In genomic region chr16:18342650-18343570, GRCm38 (mm10) we compare ENCODE assay signal across 8 mouse cellular contexts. TPM values are rescaled to one million over a fixed set of nuclear protein-coding genes. Genes with fewer than 3 reads are reported as not detected.
DNase-seq lines count a peak whose midpoint lies in the region; ATAC-seq and TF ChIP-seq lines count a peak whose summit lies in the region.

No protein-coding gene starts in this region.

- H3K9me3 ChIP-seq in MEL (replicated peaks; ENCODE audit: insufficient read depth, low read length): no peaks in the 10 kb centered on the region
- no peaks in the 10 kb centered on the region for H3K9me3 ChIP-seq in forebrain, embryonic 12.5 days
- no peaks in the 10 kb centered on the region for H3K9me3 ChIP-seq in intestine, embryonic 15.5 days
- no peaks in the 10 kb centered on the region for H3K9me3 ChIP-seq in midbrain, embryonic 10.5 days (replicated peaks)

- peak overlapping the region; percentile 80 to 92 for H3K4me3 ChIP-seq in MEL (ENCODE audit: control insufficient read depth in 1 of 2, insufficient read depth in 1 of 2, low read depth in 2 of 2, low read length in 2 of 2)
- peak overlapping the region; percentile 64 for H3K4me3 ChIP-seq in forebrain, embryonic 12.5 days (replicated peaks)
- peak overlapping the region; percentile 56 for H3K4me3 ChIP-seq in intestine, embryonic 15.5 days (replicated peaks)
- H3K4me3 ChIP-seq in midbrain, embryonic 10.5 days: peak overlapping the region; percentile 66

- no peak; a peak in 2 of 4 replicates for TF ChIP-seq POLR2A in MEL (IDR thresholded peaks at IDR 0.05; ENCODE audit: control insufficient read depth in 1 of 2, insufficient read depth in 1 of 2, low read depth in 1 of 2, low read length in 2 of 2, poor library complexity in 1 of 2)

- no peak; a peak in 1 of 4 replicates for TF ChIP-seq EP300 in MEL (IDR thresholded peaks at IDR 0.05; ENCODE audit: low read depth in 1 of 2, low read length in 2 of 2)

- H3K27ac ChIP-seq in MEL (ENCODE audit: control insufficient read depth, low read depth, low read length): peak overlapping the region; percentile 88
- H3K27ac ChIP-seq in forebrain, embryonic 12.5 days: 0 out of 2 replicates have a peak overlapping the region, but pooled peaks have one; percentile 74
- 0 out of 2 replicates have a peak overlapping the region, but pooled peaks have one; percentile 6 for H3K27ac ChIP-seq in intestine, embryonic 15.5 days
- H3K27ac ChIP-seq in midbrain, embryonic 10.5 days (replicated peaks): peak overlapping the region; percentile 83

- DNase-seq in heart, adult 11 months: peak; percentile 95
- no peak for DNase-seq in heart, adult 8-10 months (ENCODE audit: low spot score)
- peak; percentile 71 for DNase-seq in MEL (ENCODE audit: low read depth, low spot score)
- DNase-seq in midbrain, embryonic 10.5 days (ENCODE audit: low spot score): no peak
- DNase-seq in testis, postnatal 10 days (ENCODE audit: low spot score): no peak

- no peak for TF ChIP-seq CTCF in MEL (IDR thresholded peaks at IDR 0.05 in 2 of 3, conservative IDR thresholded peaks at IDR 0.05 in 1 of 3; ENCODE audit: control insufficient read depth in 1 of 3, insufficient read depth in 1 of 3, low read depth in 2 of 3, low read length in 3 of 3, poor library complexity in 1 of 3, severe bottlenecking in 1 of 3)

- H3K36me3 ChIP-seq in MEL (ENCODE audit: control insufficient read depth in 1 of 2, insufficient read depth in 2 of 2, low read length in 2 of 2): peaks cover 0 to 23% of the 10 kb centered on the region in 2 experiments; a peak in 2 of 4 replicates
- H3K36me3 ChIP-seq in forebrain, embryonic 12.5 days (replicated peaks): peaks cover 4% of the 10 kb centered on the region; the same call in 1 of the 2 replicates
- no peaks in the 10 kb centered on the region for H3K36me3 ChIP-seq in intestine, embryonic 15.5 days
- H3K36me3 ChIP-seq in midbrain, embryonic 10.5 days: peaks cover 7% of the 10 kb centered on the region

- H3K4me2 ChIP-seq in forebrain, embryonic 12.5 days: peak overlapping the region; percentile 78
- peak overlapping the region; percentile 72 for H3K4me2 ChIP-seq in intestine, embryonic 15.5 days (replicated peaks)

- no peak for TF ChIP-seq RAD21 in MEL (IDR thresholded peaks at IDR 0.05; ENCODE audit: low read depth, low read length)

- H3K27me3 ChIP-seq in MEL (ENCODE audit: control insufficient read depth in 1 of 2, insufficient read depth in 2 of 2, low read length in 2 of 2): no peaks in the 10 kb centered on the region
- H3K27me3 ChIP-seq in forebrain, embryonic 12.5 days: 0 out of 2 replicates have a peak, but pooled peaks cover 4% of the 10 kb centered on the region
- H3K27me3 ChIP-seq in intestine, embryonic 15.5 days (replicated peaks): no peaks in the 10 kb centered on the region
- H3K27me3 ChIP-seq in midbrain, embryonic 10.5 days (ENCODE audit: low read depth, poor library complexity, severe bottlenecking): peaks cover 23% of the 10 kb centered on the region

- H3K79me2 ChIP-seq in MEL (ENCODE audit: control insufficient read depth, insufficient read depth, low read length, poor library complexity): peaks cover 17% of the 10 kb centered on the region

- peaks cover 9 to 15% of the 10 kb centered on the region in 2 experiments for H3K4me1 ChIP-seq in MEL (ENCODE audit: control insufficient read depth in 1 of 2, insufficient read depth in 2 of 2, low read length in 2 of 2)
- peaks cover 39% of the 10 kb centered on the region for H3K4me1 ChIP-seq in forebrain, embryonic 12.5 days
- peaks cover 19% of the 10 kb centered on the region for H3K4me1 ChIP-seq in intestine, embryonic 15.5 days (replicated peaks)
- peaks cover 59% of the 10 kb centered on the region for H3K4me1 ChIP-seq in midbrain, embryonic 10.5 days

- H3K9ac ChIP-seq in MEL (ENCODE audit: control insufficient read depth, low read depth, low read length, poor library complexity, severe bottlenecking): peak overlapping the region; percentile 86
- H3K9ac ChIP-seq in forebrain, embryonic 12.5 days: peak overlapping the region; percentile 66
- peak overlapping the region; percentile 55 for H3K9ac ChIP-seq in intestine, embryonic 15.5 days

- 45% methylated on average over 9 of the region's 9 CpGs for WGBS in forebrain, embryonic 12.5 days
- WGBS in intestine, embryonic 15.5 days: 38% methylated on average over 9 of the region's 9 CpGs
- WGBS in midbrain, embryonic 10.5 days: 54% methylated on average over 9 of the region's 9 CpGs

- 0 out of 2 replicates have a peak, but pooled peaks have one; percentile 0 for ATAC-seq in forebrain, embryonic 12.5 days (ENCODE audit: low FRiP score)
- ATAC-seq in intestine, embryonic 15.5 days: peak; percentile 13; the same call in 1 of the 2 replicates
- ATAC-seq in megakaryocyte-erythroid progenitor cell, adult 5-6 weeks (replicated peaks; ENCODE audit: low FRiP score, low TSS enrichment, poor library complexity, severe bottlenecking): no peak

TF ChIP-seq in MEL, 35 proteins besides CTCF, POLR2A, EP300 and RAD21:
- TF ChIP-seq TBP (IDR thresholded peaks at IDR 0.05; ENCODE audit: low read depth, low read length) (no peak), USF1 (IDR thresholded peaks at IDR 0.05; ENCODE audit: low read depth, low read length) (peak; percentile 86), MAFK (IDR thresholded peaks at IDR 0.05; ENCODE audit: borderline replicate concordance, low read depth, low read length) (no peak), RCOR1 (IDR thresholded peaks at IDR 0.05; ENCODE audit: low read depth, low read length) (no peak), MAX (IDR thresholded peaks at IDR 0.05; ENCODE audit: low read length) (peak; percentile 68), ZNF384 (IDR thresholded peaks at IDR 0.05; ENCODE audit: low read depth, low read length) (no peak), MXI1 (IDR thresholded peaks at IDR 0.05; ENCODE audit: low read depth, low read length) (peak; percentile 62), GATA1 (IDR thresholded peaks at IDR 0.05; ENCODE audit: low read depth, low read length) (no peak), JUND (IDR thresholded peaks at IDR 0.05; ENCODE audit: low read depth, low read length) (no peak), NELFE (IDR thresholded peaks at IDR 0.05; ENCODE audit: low read depth, low read length) (peak; percentile 34), BHLHE40 (IDR thresholded peaks at IDR 0.05; ENCODE audit: borderline replicate concordance, low read depth, low read length) (peak; percentile 44; the same call in 1 of the 2 replicates), ZMIZ1 (IDR thresholded peaks at IDR 0.05; ENCODE audit: low read depth, low read length) (peak; percentile 50; the same call in 1 of the 2 replicates), USF2 (IDR thresholded peaks at IDR 0.05; ENCODE audit: borderline replicate concordance in 1 of 2, insufficient read depth in 1 of 2, low read depth in 1 of 2, low read length in 2 of 2) (peak in 1 of 2 experiments; percentile 30; a peak in 1 of 4 replicates), MYB (IDR thresholded peaks at IDR 0.05; ENCODE audit: low read depth, low read length) (no peak), TAL1 (IDR thresholded peaks at IDR 0.05; ENCODE audit: low read length) (0 out of 2 replicates have a peak, but pooled peaks have one; percentile 8), MYC (IDR thresholded peaks at IDR 0.05; ENCODE audit: low read depth, low read length) (peak; percentile 9), CHD1 (IDR thresholded peaks at IDR 0.05; ENCODE audit: low read depth, low read length) (peak; percentile 67; the same call in 1 of the 2 replicates), ETS1 (IDR thresholded peaks at IDR 0.05; ENCODE audit: low read depth, low read length) (no peak)

RNA-seq across cellular contexts. Expression of gene Tango2, which starts 5.0 kb away (rescaled TPM):
- 100 to 1,000 TPM; 184 to 210 (median 190) TPM for total RNA-seq in heart, adult 8-10 months (2022)
- 38.0 and 55.9 TPM in 2 replicates for total RNA-seq in MEL (2012; rRNA removed)
- polyA plus RNA-seq in MEL (2012; ENCODE audit: insufficient read depth in 1 of 2, insufficient read length in 2 of 2, low read depth in 1 of 2, low replicate concordance in 2 of 2, missing spikeins in 1 of 2): 10 to 100 TPM in 1 of 2 experiments, not detected in 1; 98.3 TPM
- 40.7 and 41.5 TPM in 2 replicates for polyA plus RNA-seq in forebrain, embryonic 12.5 days (2016; fragmentation: Nextera tagmentation; extraction: Ambion mirVana)
- 43.0 and 49.4 TPM in 2 replicates for polyA plus RNA-seq in intestine, embryonic 15.5 days (2015; fragmentation: Nextera tagmentation; extraction: Ambion mirVana)
- polyA plus RNA-seq in midbrain, embryonic 10.5 days (2016; fragmentation: Nextera tagmentation; extraction: Ambion mirVana): 40.1 and 45.2 TPM in 2 replicates
- 76.7 and 91.5 TPM in 2 replicates for total RNA-seq in megakaryocyte-erythroid progenitor cell, adult 5-6 weeks (2014; fragmentation: Nextera tagmentation)
- total RNA-seq in megakaryocyte-erythroid progenitor cell, adult 5-6 weeks (2017): 16.9 and 20.4 TPM in 2 replicates

RNA-seq across cellular contexts. Expression of gene Arvcf, which starts 5.1 kb away (rescaled TPM):
- 10 to 100 TPM; 12.6 to 20.0 (median 16.2) TPM for total RNA-seq in heart, adult 8-10 months (2022)
- 8.9 and 9.1 TPM in 2 replicates for total RNA-seq in MEL (2012; rRNA removed)
- polyA plus RNA-seq in MEL (2012; ENCODE audit: insufficient read depth in 1 of 2, insufficient read length in 2 of 2, low read depth in 1 of 2, low replicate concordance in 2 of 2, missing spikeins in 1 of 2): 10 to 100 TPM in 1 of 2 experiments, not detected in 1; 14.5 TPM
- polyA plus RNA-seq in forebrain, embryonic 12.5 days (2016; fragmentation: Nextera tagmentation; extraction: Ambion mirVana): 115 and 126 TPM in 2 replicates
- 21.7 and 22.1 TPM in 2 replicates for polyA plus RNA-seq in intestine, embryonic 15.5 days (2015; fragmentation: Nextera tagmentation; extraction: Ambion mirVana)
- 110 and 133 TPM in 2 replicates for polyA plus RNA-seq in midbrain, embryonic 10.5 days (2016; fragmentation: Nextera tagmentation; extraction: Ambion mirVana)
- total RNA-seq in megakaryocyte-erythroid progenitor cell, adult 5-6 weeks (2014; fragmentation: Nextera tagmentation): 14.0 and 16.5 TPM in 2 replicates
- 14.3 and 19.4 TPM in 2 replicates for total RNA-seq in megakaryocyte-erythroid progenitor cell, adult 5-6 weeks (2017)

RNA-seq across cellular contexts. Expression of gene Dgcr8, which starts 53.9 kb away (rescaled TPM):
- 10 to 100 TPM; 10.8 to 15.7 (median 12.7) TPM for total RNA-seq in heart, adult 8-10 months (2022)
- 40.3 and 40.6 TPM in 2 replicates for total RNA-seq in MEL (2012; rRNA removed)
- polyA plus RNA-seq in MEL (2012; ENCODE audit: insufficient read depth in 1 of 2, insufficient read length in 2 of 2, low read depth in 1 of 2, low replicate concordance in 2 of 2, missing spikeins in 1 of 2): 10 to 100 TPM in 1 of 2 experiments, not detected in 1; 39.6 TPM
- polyA plus RNA-seq in forebrain, embryonic 12.5 days (2016; fragmentation: Nextera tagmentation; extraction: Ambion mirVana): 40.8 and 44.2 TPM in 2 replicates
- 21.4 and 24.8 TPM in 2 replicates for polyA plus RNA-seq in intestine, embryonic 15.5 days (2015; fragmentation: Nextera tagmentation; extraction: Ambion mirVana)
- polyA plus RNA-seq in midbrain, embryonic 10.5 days (2016; fragmentation: Nextera tagmentation; extraction: Ambion mirVana): 46.1 and 47.6 TPM in 2 replicates
- 77.7 and 78.5 TPM in 2 replicates for total RNA-seq in megakaryocyte-erythroid progenitor cell, adult 5-6 weeks (2014; fragmentation: Nextera tagmentation)
- 47.5 and 78.3 TPM in 2 replicates for total RNA-seq in megakaryocyte-erythroid progenitor cell, adult 5-6 weeks (2017)

Comparison
In these comparisons a context has a peak if more than half of its experiments do, and no peak if none do; other contexts are left out.
1. DNase-seq: peak in heart, adult 11 months (single experiment) and MEL (single experiment); none in heart, adult 8-10 months (single experiment), midbrain, embryonic 10.5 days (single experiment) and testis, postnatal 10 days (single experiment).
2. H3K27ac ChIP-seq: peak in every context shown above with its lines; median percentile 88 in MEL; 83 in midbrain, embryonic 10.5 days; 74 in forebrain, embryonic 12.5 days; 6 in intestine, embryonic 15.5 days.
3. Peak in every context shown above with its lines, with median percentiles within 50 percentile points of each other: H3K4me3 ChIP-seq and H3K9ac ChIP-seq.